9 mouse cellular contexts compared by ENCODE assay signal in genomic region chr16:31754172-31755025, GRCm38 (mm10).
DNase-seq lines count a peak whose midpoint lies in the region; ATAC-seq and TF ChIP-seq lines count a peak whose summit lies in the region.
"Had no signal": no experiment of that assay in that cellular context is flagged by ENCODE, and none has a peak within 500 bp of the region (broad histone marks: within the 10 kb centered on the region; RNA-seq: fewer than 3 reads in every experiment).

No protein-coding gene starts in this region.

- H3K9me3 ChIP-seq in heart, postnatal 0 days (replicated peaks; ENCODE audit: control insufficient read depth, low read length): no peaks in the 10 kb centered on the region
- no peaks in the 10 kb centered on the region for H3K9me3 ChIP-seq in heart, embryonic 12.5 days (replicated peaks)
- no peaks in the 10 kb centered on the region for H3K9me3 ChIP-seq in forebrain, embryonic 14.5 days (replicated peaks; ENCODE audit: control insufficient read depth, low read length)
- H3K9me3 ChIP-seq: liver, embryonic 13.5 days had no signal

- TF ChIP-seq POLR2A in kidney, adult 2 months (IDR thresholded peaks at IDR 0.05; ENCODE audit: low read depth, low read length): no peak

- no peaks in the 10 kb centered on the region for H3K27me3 ChIP-seq in heart, postnatal 0 days (ENCODE audit: control insufficient read depth, insufficient read depth, low read length)
- H3K27me3 ChIP-seq in heart, embryonic 12.5 days (replicated peaks): no peaks in the 10 kb centered on the region
- no peaks in the 10 kb centered on the region for H3K27me3 ChIP-seq in forebrain, embryonic 14.5 days (replicated peaks; ENCODE audit: control insufficient read depth, insufficient read depth, low read length)
- no peaks in the 10 kb centered on the region for H3K27me3 ChIP-seq in kidney, adult 2 months (replicated peaks; ENCODE audit: control insufficient read depth, insufficient read depth, low read length)
- H3K27me3 ChIP-seq: liver, embryonic 13.5 days had no signal

- H3K4me3 ChIP-seq in heart, postnatal 0 days (ENCODE audit: low read depth, low read length): no peak overlapping the region
- no peak overlapping the region for H3K4me3 ChIP-seq in heart, embryonic 12.5 days
- H3K4me3 ChIP-seq in forebrain, embryonic 14.5 days (ENCODE audit: low read depth, low read length): no peak overlapping the region
- no peak overlapping the region for H3K4me3 ChIP-seq in kidney, adult 2 months (ENCODE audit: insufficient read depth, low read depth, low read length)
- H3K4me3 ChIP-seq: liver, embryonic 13.5 days had no signal

- no peak for TF ChIP-seq CTCF in heart, postnatal 0 days (IDR thresholded peaks at IDR 0.05; ENCODE audit: low read depth)
- no peak for TF ChIP-seq CTCF in kidney, adult 2 months (conservative IDR thresholded peaks at IDR 0.05; ENCODE audit: insufficient read depth, insufficient read length, low read depth, low read length)

- H3K4me2 ChIP-seq in heart, postnatal 0 days (ENCODE audit: low read depth, low read length): no peak overlapping the region
- H3K4me2 ChIP-seq in heart, embryonic 12.5 days: no peak overlapping the region
- H3K4me2 ChIP-seq in forebrain, embryonic 14.5 days (ENCODE audit: low read length): peak overlapping the region; percentile 31
- H3K4me2 ChIP-seq: liver, embryonic 13.5 days had no signal

- no peak for DNase-seq in heart, postnatal 0 days (ENCODE audit: low spot score)
- peak; percentile 42 for DNase-seq in forebrain, embryonic 14.5 days (ENCODE audit: low spot score)
- peak; percentile 40 to 52 for DNase-seq in left cerebral cortex, postnatal 10 days (ENCODE audit: extremely low spot score in 1 of 2, low spot score in 2 of 2)
- DNase-seq in right cerebral cortex, postnatal 25 days: peak; percentile 57
- DNase-seq in embryo, embryonic 10 days (ENCODE audit: low spot score): no peak
- DNase-seq in kidney, postnatal 36 days: no peak
- no peak for DNase-seq in kidney, adult 2 months
- DNase-seq: liver, embryonic 13.5 days had no signal

- no peak for ATAC-seq in heart, postnatal 0 days (ENCODE audit: insufficient read depth, low read depth)
- no peak for ATAC-seq in heart, embryonic 12.5 days (ENCODE audit: insufficient number of reproducible peaks, low FRiP score)
- 0 out of 2 replicates have a peak, but pooled peaks have one; percentile 18 for ATAC-seq in forebrain, embryonic 14.5 days

- H3K27ac ChIP-seq in heart, postnatal 0 days (ENCODE audit: low read depth): 0 out of 2 replicates have a peak overlapping the region, but pooled peaks have one; percentile 16
- H3K27ac ChIP-seq in heart, embryonic 12.5 days (ENCODE audit: poor library complexity, severe bottlenecking): no peak overlapping the region
- H3K27ac ChIP-seq in forebrain, embryonic 14.5 days (ENCODE audit: low read depth, low read length): peak overlapping the region; percentile 63
- H3K27ac ChIP-seq in kidney, adult 2 months (ENCODE audit: insufficient read depth, low read depth, low read length): no peak overlapping the region
- H3K27ac ChIP-seq: liver, embryonic 13.5 days had no signal

- intact Hi-C loops in left cerebral cortex, postnatal 10 days (cut with DNase I): no loop called here

- WGBS in heart, postnatal 0 days: 47% methylated on average over 19 of the region's 19 CpGs
- WGBS in heart, embryonic 12.5 days: 64% methylated on average over 19 of the region's 19 CpGs
- WGBS in forebrain, embryonic 14.5 days: 63% methylated on average over 19 of the region's 19 CpGs
- WGBS in kidney, adult 2 months: 58% methylated on average over 19 of the region's 19 CpGs

- no peak overlapping the region for H3K9ac ChIP-seq in heart, postnatal 0 days (replicated peaks; ENCODE audit: low read depth, low read length)
- H3K9ac ChIP-seq in heart, embryonic 12.5 days: no peak overlapping the region
- H3K9ac ChIP-seq in forebrain, embryonic 14.5 days (ENCODE audit: low read length): peak overlapping the region; percentile 40
- H3K9ac ChIP-seq: liver, embryonic 13.5 days had no signal

- no peak for TF ChIP-seq EP300 in heart, postnatal 0 days (IDR thresholded peaks at IDR 0.05; ENCODE audit: low read depth)

- no peaks in the 10 kb centered on the region for H3K36me3 ChIP-seq in heart, postnatal 0 days (replicated peaks; ENCODE audit: control insufficient read depth, insufficient read depth, low read length)
- no peaks in the 10 kb centered on the region for H3K36me3 ChIP-seq in heart, embryonic 12.5 days
- H3K36me3 ChIP-seq in forebrain, embryonic 14.5 days (ENCODE audit: control insufficient read depth, insufficient read depth, low read length): no peaks in the 10 kb centered on the region
- H3K36me3 ChIP-seq in kidney, adult 2 months (ENCODE audit: control insufficient read depth, insufficient read depth, low read length): no peaks in the 10 kb centered on the region

- peaks cover 10% of the 10 kb centered on the region for H3K4me1 ChIP-seq in heart, postnatal 0 days (ENCODE audit: control insufficient read depth, insufficient read depth)
- H3K4me1 ChIP-seq in heart, embryonic 12.5 days (replicated peaks): peaks cover 16% of the 10 kb centered on the region; the same call in 1 of the 2 replicates
- H3K4me1 ChIP-seq in forebrain, embryonic 14.5 days (ENCODE audit: control insufficient read depth, insufficient read depth, low read length): peaks cover 3% of the 10 kb centered on the region; the same call in 1 of the 2 replicates
- no peaks in the 10 kb centered on the region for H3K4me1 ChIP-seq in kidney, adult 2 months (ENCODE audit: control insufficient read depth, insufficient read depth, low read length)

Comparison
In these comparisons a context has a peak if more than half of its experiments do, and no peak if none do; other contexts are left out.
1. H3K27ac ChIP-seq: peak in heart, postnatal 0 days (single experiment) and forebrain, embryonic 14.5 days (single experiment); none in heart, embryonic 12.5 days (single experiment) and kidney, adult 2 months (single experiment).
2. DNase-seq: peak in forebrain, embryonic 14.5 days (single experiment), left cerebral cortex, postnatal 10 days (2 of 2) and right cerebral cortex, postnatal 25 days (single experiment); none in heart, postnatal 0 days (single experiment), embryo, embryonic 10 days (single experiment), kidney, postnatal 36 days (0 of 2) and kidney, adult 2 months (single experiment).